Mouse (Mus musculus): ENCODE measurements around the gene Klhdc8a.

Gene Klhdc8a

GRCm38 (mm10) chr1:132315889-132316624, 17.6 kb downstream of the Klhdc8a start, which contains the start of gene Nuak2:
Nuak2 (plus strand) TSS chr1:132316126.
- DNase-seq (ENCODE audit: extremely low read depth, insufficient read length, low spot score), result peak; percentile 89

- DNase-seq (ENCODE audit: extremely low read depth, insufficient read length, low spot score), result no peak
These were observed 18.2 kb downstream of the Klhdc8a start for GRCm38 (mm10) chr1:132316625-132316994.

- DNase-seq (ENCODE audit: extremely low read depth, insufficient read length, low spot score), result peak; percentile 63
These were observed 19.0 kb downstream of the Klhdc8a start for GRCm38 (mm10) chr1:132317413-132317812.

GRCm38 (mm10) chr1:132317894-132318863, 19.8 kb downstream of the Klhdc8a start:
- no peak for DNase-seq (ENCODE audit: extremely low read depth, insufficient read length, low spot score)

GRCm38 (mm10) chr1:132319242-132319641, 20.8 kb downstream of the Klhdc8a start:
- peak; percentile 81 for DNase-seq (ENCODE audit: extremely low read depth, insufficient read length, low spot score)

GRCm38 (mm10) chr1:132321821-132322580, 23.6 kb downstream of the Klhdc8a start:
- DNase-seq (ENCODE audit: extremely low read depth, insufficient read length, low spot score), result no peak

- DNase-seq (ENCODE audit: extremely low read depth, insufficient read length, low spot score), result no peak
These were observed 24.5 kb downstream of the Klhdc8a start for GRCm38 (mm10) chr1:132322711-132323542.

- no peak for DNase-seq (ENCODE audit: extremely low read depth, insufficient read length, low spot score)
These were observed 28.4 kb downstream of the Klhdc8a start for GRCm38 (mm10) chr1:132326777-132327176.

GRCm38 (mm10) chr1:132327477-132327876, 29.1 kb downstream of the Klhdc8a start:
- DNase-seq (ENCODE audit: extremely low read depth, insufficient read length, low spot score), result no peak

- no peak for DNase-seq (ENCODE audit: extremely low read depth, insufficient read length, low spot score)
These were observed 30.1 kb downstream of the Klhdc8a start for GRCm38 (mm10) chr1:132328565-132328964.

GRCm38 (mm10) chr1:132329656-132330055, 31.2 kb downstream of the Klhdc8a start:
- no peak for DNase-seq (ENCODE audit: extremely low read depth, insufficient read length, low spot score)

- no peak for DNase-seq (ENCODE audit: extremely low read depth, insufficient read length, low spot score)
These were observed 32.0 kb downstream of the Klhdc8a start for GRCm38 (mm10) chr1:132330397-132330796.

- DNase-seq (ENCODE audit: extremely low read depth, insufficient read length, low spot score), result no peak
These were observed 32.9 kb downstream of the Klhdc8a start for GRCm38 (mm10) chr1:132331283-132331682.

- DNase-seq (ENCODE audit: extremely low read depth, insufficient read length, low spot score), result no peak
These were observed 34.8 kb downstream of the Klhdc8a start for GRCm38 (mm10) chr1:132333201-132333600.

- DNase-seq (ENCODE audit: extremely low read depth, insufficient read length, low spot score), result peak; percentile 69
These were observed 35.3 kb downstream of the Klhdc8a start for GRCm38 (mm10) chr1:132333675-132334141.

- no peak for DNase-seq (ENCODE audit: extremely low read depth, insufficient read length, low spot score)
These were observed 35.9 kb downstream of the Klhdc8a start for GRCm38 (mm10) chr1:132334178-132334801.

- DNase-seq (ENCODE audit: extremely low read depth, insufficient read length, low spot score), result peak; percentile 84
These were observed 37.0 kb downstream of the Klhdc8a start for GRCm38 (mm10) chr1:132335378-132335965.

GRCm38 (mm10) chr1:132336921-132337320, 38.5 kb downstream of the Klhdc8a start:
- DNase-seq (ENCODE audit: extremely low read depth, insufficient read length, low spot score), result no peak

Data from 3134 (cell line).